Mouse (Mus musculus) brain, embryonic 14.5 days (tissue): ENCODE data around the gene Gm9573.

Experiments used
- CTCF ChIP-seq: fragments of 200-500 bp; IDR thresholded peaks from 2 replicates; pipeline ENCODE4 v1.5.1; 2012; ENCODE audit warnings: inconsistent platforms, mild to moderate bottlenecking, moderate library complexity, borderline replicate concordance; ENCODE audit not compliant: insufficient read depth, insufficient read length; ENCODE audit errors: extremely low read depth
- POLR2A ChIP-seq: fragments of 200-500 bp; IDR thresholded peaks from 2 replicates; pipeline ENCODE4 v1.6.1; 2012; ENCODE audit warnings: mild to moderate bottlenecking, inconsistent platforms, borderline replicate concordance; ENCODE audit not compliant: poor library complexity, insufficient read depth, insufficient read length, severe bottlenecking; ENCODE audit errors: extremely low read depth

DNA sequence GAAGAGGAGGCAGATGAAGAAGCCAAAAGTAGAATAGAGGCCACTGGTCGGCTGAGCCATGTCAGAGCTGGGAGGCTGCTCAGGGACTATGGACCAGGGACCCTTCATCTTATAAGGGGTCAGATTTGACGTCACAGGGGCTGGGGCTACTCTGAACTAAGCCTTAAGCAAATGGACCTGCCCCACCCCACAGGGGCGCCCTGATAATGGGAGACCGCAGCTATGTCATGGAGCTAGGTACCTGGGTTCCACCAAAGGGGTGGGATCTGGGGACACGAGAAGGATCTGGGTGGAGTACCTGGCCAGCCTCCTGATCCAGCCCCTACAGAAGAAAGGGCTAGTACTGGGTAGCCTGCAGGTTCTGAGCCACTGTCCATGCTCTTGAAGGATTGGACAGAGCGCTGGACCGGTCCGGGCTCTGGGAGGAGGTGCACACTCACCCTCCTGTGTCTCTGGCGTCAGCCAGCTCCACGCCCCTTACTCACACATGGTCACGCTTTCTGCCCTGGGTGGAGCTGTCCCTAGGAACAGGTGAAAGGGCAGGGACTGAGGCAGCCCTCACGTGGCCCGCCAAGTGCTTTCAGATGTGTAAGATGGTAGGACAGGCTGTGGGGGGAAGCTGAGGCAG lies 17.3 kb upstream of the Gm9573 start, which contains the start of gene Mucl3:
- TF ChIP-seq CTCF (no peak), POLR2A (no peak)
